Mouse (Mus musculus) midbrain, postnatal 0 days (tissue): ENCODE measurements around the gene Plcg1. TPM values are rescaled to one million over a fixed set of nuclear protein-coding genes. Genes with fewer than 3 reads are reported as not detected.

Experiments
- ATAC-seq: fragments of 200-750 bp; cut with Nextera tagmentation; 2 replicates; pipeline ENCODE4 v1.8.0; 2017; ENCODE audit warnings: moderate number of reproducible peaks, mild to moderate bottlenecking, moderate TSS enrichment, moderate library complexity; ENCODE audit not compliant: low FRiP score
- DNase-seq: peaks from one replicate; pipeline ENCODE4 v3.0.0-alpha.2; 2015; ENCODE audit warnings: low spot score
- H3K27ac ChIP-seq: fragments of 300-500 bp; sonication (generic); 2 replicates; pipeline ENCODE4 v1.5.1; 2014; ENCODE audit warnings: low read depth, mild to moderate bottlenecking, low read length, mixed read lengths
- H3K27me3 ChIP-seq: fragments of 300-500 bp; sonication (generic); 2 replicates; pipeline ENCODE4 v1.6.1; 2014; ENCODE audit warnings: low read length, control low read depth, mixed read lengths; ENCODE audit not compliant: insufficient read depth
- H3K36me3 ChIP-seq: fragments of 300-500 bp; sonication (generic); 2 replicates; pipeline ENCODE4 v1.6.1; 2014; ENCODE audit warnings: low read length, control low read depth, mixed read lengths; ENCODE audit not compliant: insufficient read depth
- H3K4me1 ChIP-seq: fragments of 300-500 bp; sonication (generic); 2 replicates; pipeline ENCODE4 v1.6.1; 2014; ENCODE audit warnings: mild to moderate bottlenecking, control low read depth, antibody characterized with exemption, low read length, mixed read lengths; ENCODE audit not compliant: insufficient read depth
- H3K4me2 ChIP-seq: fragments of 300-500 bp; sonication (generic); 2 replicates; pipeline ENCODE4 v1.6.1; 2014; ENCODE audit warnings: low read depth, mild to moderate bottlenecking, low read length, mixed read lengths; ENCODE audit not compliant: poor library complexity, severe bottlenecking
- H3K4me3 ChIP-seq: fragments of 300-500 bp; sonication (generic); 2 replicates; pipeline ENCODE4 v1.5.1; 2014; ENCODE audit warnings: low read depth, mild to moderate bottlenecking, low read length, moderate library complexity
- H3K9ac ChIP-seq: fragments of 300-500 bp; sonication (generic); replicated peaks from 2 replicates; pipeline ENCODE4 v1.6.1; 2014; ENCODE audit warnings: mild to moderate bottlenecking, low read length, moderate library complexity, mixed read lengths; ENCODE audit not compliant: poor library complexity, severe bottlenecking
- H3K9me3 ChIP-seq: fragments of 300-500 bp; sonication (generic); 2 replicates; pipeline ENCODE4 v1.6.1; 2016; ENCODE audit warnings: low read length, control low read depth
- CTCF ChIP-seq: IDR thresholded peaks from 2 replicates; pipeline ENCODE4 v1.5.1; 2016; ENCODE audit warnings: antibody characterized with exemption, mild to moderate bottlenecking
- WGBS: fragments of 180-500 bp; shearing (Covaris S2); extraction: QIAGEN DNeasy Blood & Tissue Kit; methylation state at CpG from one replicate; pipeline ENCODE4 v1.1.7; 2014; 5-methylcytosine and 5-hydroxymethylcytosine counted together
- polyA plus RNA-seq: library from polyadenylated mRNA; unstranded; fragments of >200 nt; fragmentation: Nextera tagmentation; extraction: Ambion mirVana; gene quantifications from 2 replicates; pipeline ENCODE4 v1.2.1, GENCODE M21; 2015
- total RNA-seq: library from RNA; depleted of rRNA; stranded (reverse); fragments of >200 nt; gene quantifications from 2 replicates; pipeline ENCODE4 v1.2.3, GENCODE M21; 2014

Plcg1 gene
- total and polyA plus RNA-seq, 2 experiments from 2014 or later = 45.2 to 88.7 TPM

DNA sequence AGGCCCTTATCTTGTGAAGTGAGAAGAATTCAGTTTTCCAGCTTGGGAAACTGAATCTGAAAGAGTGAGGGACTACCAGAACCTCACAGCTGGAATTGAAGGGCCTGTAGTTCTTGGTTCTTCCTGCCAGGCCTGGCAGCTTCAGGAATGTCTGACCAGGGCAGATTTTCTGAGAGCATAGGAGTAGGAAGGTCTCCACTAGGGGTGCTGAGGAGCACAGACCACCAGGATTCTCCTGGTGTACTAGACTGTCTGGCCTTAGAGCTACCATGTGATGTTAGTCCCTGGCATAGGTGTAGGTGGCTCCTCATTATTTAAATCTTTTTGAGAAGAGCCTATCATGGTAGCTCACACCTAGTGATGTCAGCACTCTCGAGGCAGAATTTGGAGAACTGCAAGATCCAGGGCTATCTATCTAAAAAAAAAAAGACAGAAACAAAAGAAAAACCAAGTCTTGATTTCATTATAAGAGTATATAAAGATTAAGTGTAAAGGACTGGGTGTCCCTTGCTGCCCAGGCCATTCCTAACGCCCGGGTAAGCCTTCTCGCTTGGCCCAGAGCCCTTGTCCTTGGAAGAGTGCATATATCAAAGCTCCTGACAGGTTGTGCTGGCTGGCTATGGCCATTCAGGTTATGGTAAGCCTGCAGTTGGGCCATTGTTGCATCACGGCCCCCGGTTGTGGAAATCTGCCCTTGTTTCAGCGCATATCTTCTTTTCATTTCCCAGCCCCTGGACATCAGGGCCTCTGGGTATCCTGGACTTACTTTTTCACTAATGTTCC lies 13.1 kb downstream of the Plcg1 start:
- 89% methylated on average over 7 of the region's 7 CpGs for WGBS
- peaks cover 5% of the 10 kb centered on the region; the same call in 1 of the 2 replicates for H3K4me1 ChIP-seq
- ATAC-seq (0 out of 2 replicates have a peak, but pooled peaks have one; percentile 48), DNase-seq (peak; percentile 52)
- H3K27me3 ChIP-seq = no peaks in the 10 kb centered on the region
- H3K36me3 ChIP-seq = peaks cover 18% of the 10 kb centered on the region
- TF ChIP-seq CTCF = peak; percentile 65
- H3K27ac ChIP-seq = no peak overlapping the region
- no peak overlapping the region for H3K4me3 ChIP-seq
- no peaks in the 10 kb centered on the region for H3K9me3 ChIP-seq
- H3K4me2 ChIP-seq = no peak overlapping the region
- H3K9ac ChIP-seq = no peak overlapping the region

DNA sequence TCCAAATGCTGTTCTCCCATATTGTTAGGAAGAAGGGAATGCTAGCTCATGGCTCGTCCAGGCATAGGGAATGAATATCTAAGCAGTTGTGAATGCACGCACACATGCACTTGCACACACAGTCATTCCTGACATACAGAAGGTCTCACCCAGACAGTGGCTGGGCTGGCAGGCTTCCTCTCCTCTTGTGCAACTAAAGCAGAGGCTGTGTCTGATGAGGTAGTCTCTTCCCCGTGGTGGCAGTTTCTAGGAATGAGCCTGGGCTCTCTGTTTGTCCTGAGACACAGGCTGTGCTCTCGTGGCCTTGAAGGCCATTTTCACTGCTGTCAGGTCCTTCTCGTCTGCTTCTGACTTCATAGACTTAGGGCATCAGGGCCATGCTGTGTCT lies 13.7 kb downstream of the Plcg1 start:
- H3K4me1 ChIP-seq = peaks cover under 1% of the 10 kb centered on the region; the same call in 1 of the 2 replicates
- TF ChIP-seq CTCF = no peak

DNA sequence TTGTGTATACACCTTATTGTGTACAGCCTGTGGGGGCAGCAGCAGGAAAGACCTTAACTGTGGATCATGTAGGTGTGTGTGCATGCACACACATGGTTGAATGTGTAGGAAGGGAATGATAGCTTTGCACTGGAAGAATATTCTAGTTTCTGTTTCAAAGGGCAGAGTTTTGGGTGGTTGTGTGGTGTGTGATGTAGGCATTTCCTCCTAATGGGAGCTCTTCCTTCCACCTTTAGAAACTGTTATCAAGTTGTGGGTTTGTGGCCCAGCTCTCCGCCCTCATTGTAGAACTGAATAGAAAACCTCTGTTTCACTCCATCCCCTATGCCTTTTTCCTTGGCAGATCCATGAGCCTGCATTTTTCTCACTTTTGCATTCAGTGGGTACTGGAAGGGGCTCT lies 14.4 kb downstream of the Plcg1 start:
- peaks cover 22% of the 10 kb centered on the region for H3K36me3 ChIP-seq

More for the DNA sequence above, 13.7 kb downstream of the Plcg1 start:
- Histone ChIP-seq H3K4me3 (no peak overlapping the region), H3K27ac (no peak overlapping the region), H3K27me3 (no peaks in the 10 kb centered on the region), H3K9me3 (no peaks in the 10 kb centered on the region), H3K36me3 (peaks cover 22% of the 10 kb centered on the region), H3K9ac (no peak overlapping the region), H3K4me2 (no peak overlapping the region)
- 91% methylated on average over 5 of the region's 5 CpGs for WGBS
- ATAC-seq (no peak), DNase-seq (no peak)

DNA sequence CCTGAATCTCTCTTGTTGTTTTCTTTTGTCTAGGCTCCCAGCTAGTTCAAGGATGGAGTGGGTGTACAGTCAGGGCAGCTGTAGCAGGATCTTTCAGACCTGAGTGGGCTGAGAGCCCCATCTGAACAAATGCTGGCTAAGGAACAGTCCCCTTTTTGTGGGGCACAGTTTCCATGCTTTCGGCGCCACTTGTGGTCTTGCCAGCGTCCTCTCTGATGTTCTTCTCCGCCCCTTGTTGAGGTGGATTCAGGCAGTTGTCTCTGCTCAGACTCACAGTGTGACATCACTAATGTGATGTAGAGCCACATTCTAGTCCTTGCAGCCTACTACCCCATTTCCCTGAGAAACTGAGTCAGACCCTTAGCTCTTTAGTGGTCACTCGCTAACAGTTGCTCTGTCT lies 15.5 kb downstream of the Plcg1 start:
- H3K4me1 ChIP-seq = no peaks in the 10 kb centered on the region; the same call in 1 of the 2 replicates
- H3K36me3 ChIP-seq = peaks cover 34% of the 10 kb centered on the region
- no peak overlapping the region for H3K9ac ChIP-seq
- TF ChIP-seq CTCF = no peak
- WGBS = 98% methylated on average over 5 of the region's 5 CpGs
- H3K27me3 ChIP-seq = no peaks in the 10 kb centered on the region
- no peaks in the 10 kb centered on the region for H3K9me3 ChIP-seq
- no peak overlapping the region for H3K4me3 ChIP-seq
- ATAC-seq (no peak), DNase-seq (no peak)
- no peak overlapping the region for H3K4me2 ChIP-seq
- no peak overlapping the region for H3K27ac ChIP-seq

More for the DNA sequence above, 14.4 kb downstream of the Plcg1 start:
- no peak overlapping the region for H3K4me2 ChIP-seq
- H3K27me3 ChIP-seq = no peaks in the 10 kb centered on the region
- 100% methylated on average over 1 of the region's 1 CpGs for WGBS
- ATAC-seq = no peak
- no peaks in the 10 kb centered on the region; the same call in 1 of the 2 replicates for H3K4me1 ChIP-seq
- H3K27ac ChIP-seq = no peak overlapping the region
- no peak for DNase-seq
- H3K4me3 ChIP-seq = no peak overlapping the region
- TF ChIP-seq CTCF = no peak
- no peak overlapping the region for H3K9ac ChIP-seq
- H3K9me3 ChIP-seq = no peaks in the 10 kb centered on the region

DNA sequence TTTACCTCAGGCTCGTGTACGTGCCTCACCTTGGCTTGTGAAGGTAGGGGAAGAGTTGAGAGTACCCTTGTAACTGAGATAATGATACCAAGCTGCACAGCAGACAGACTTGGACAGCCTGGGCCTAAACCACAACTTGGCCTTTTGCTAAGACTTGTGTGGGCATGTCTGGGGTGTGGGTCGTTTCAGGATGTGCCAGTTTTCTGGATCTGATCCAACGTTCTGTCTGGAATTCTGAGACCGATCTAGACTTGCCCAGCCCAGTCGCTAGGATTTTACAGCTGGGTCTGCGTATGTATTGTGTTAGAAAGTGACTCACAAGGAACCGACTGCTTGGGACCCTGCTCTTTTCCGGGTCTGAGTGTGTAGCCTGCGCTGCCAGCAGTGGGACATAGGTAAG lies 16.0 kb downstream of the Plcg1 start:
- ATAC-seq (no peak), DNase-seq (no peak)
- TF ChIP-seq CTCF = no peak
- Histone ChIP-seq H3K9ac (no peak overlapping the region), H3K27me3 (no peaks in the 10 kb centered on the region), H3K4me2 (no peak overlapping the region), H3K9me3 (no peaks in the 10 kb centered on the region), H3K4me3 (no peak overlapping the region), H3K36me3 (peaks cover 38% of the 10 kb centered on the region), H3K4me1 (no peaks in the 10 kb centered on the region; the same call in 1 of the 2 replicates), H3K27ac (no peak overlapping the region)
- 89% methylated on average over 10 of the region's 10 CpGs for WGBS

DNA sequence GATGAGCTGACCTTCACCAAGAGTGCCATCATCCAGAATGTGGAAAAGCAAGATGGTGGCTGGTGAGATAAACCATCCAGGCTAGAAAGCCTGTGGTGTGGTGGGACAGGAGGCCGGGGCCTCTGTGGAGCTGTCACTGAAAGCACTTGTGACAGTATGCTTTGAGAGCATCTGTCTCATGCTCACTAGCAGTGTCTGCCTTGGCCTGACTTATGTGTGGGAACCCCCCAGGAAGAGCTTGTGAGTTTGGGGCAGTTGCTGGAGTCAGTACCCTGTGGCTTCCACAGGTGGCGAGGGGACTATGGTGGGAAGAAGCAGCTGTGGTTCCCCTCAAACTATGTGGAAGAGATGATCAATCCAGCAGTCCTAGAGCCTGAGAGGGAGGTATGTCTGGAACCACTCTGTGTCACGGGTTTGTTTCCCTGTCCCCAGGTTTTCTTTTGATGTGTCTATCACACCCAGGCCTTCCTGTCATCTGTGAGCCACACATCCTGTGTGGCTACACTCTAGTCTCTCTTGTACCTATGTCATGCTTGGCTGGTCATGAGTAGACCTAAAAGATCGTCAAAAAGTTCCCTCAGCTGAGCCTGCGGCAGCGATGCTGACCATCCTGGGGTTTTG lies 25.6 kb downstream of the Plcg1 start:
- no peak for ATAC-seq
- H3K36me3 ChIP-seq = peaks cover 86% of the 10 kb centered on the region
- 90% methylated on average over 6 of the region's 6 CpGs for WGBS

More for the DNA sequence above, 25.6 kb downstream of the Plcg1 start:
- no peak overlapping the region for H3K4me3 ChIP-seq
- H3K9me3 ChIP-seq = no peaks in the 10 kb centered on the region
- H3K4me2 ChIP-seq = no peak overlapping the region
- H3K4me1 ChIP-seq = no peaks in the 10 kb centered on the region
- DNase-seq = no peak
- no peak for TF ChIP-seq CTCF
- no peaks in the 10 kb centered on the region for H3K27me3 ChIP-seq
- H3K9ac ChIP-seq = no peak overlapping the region
- no peak overlapping the region for H3K27ac ChIP-seq
